In the genomic region with DNA sequence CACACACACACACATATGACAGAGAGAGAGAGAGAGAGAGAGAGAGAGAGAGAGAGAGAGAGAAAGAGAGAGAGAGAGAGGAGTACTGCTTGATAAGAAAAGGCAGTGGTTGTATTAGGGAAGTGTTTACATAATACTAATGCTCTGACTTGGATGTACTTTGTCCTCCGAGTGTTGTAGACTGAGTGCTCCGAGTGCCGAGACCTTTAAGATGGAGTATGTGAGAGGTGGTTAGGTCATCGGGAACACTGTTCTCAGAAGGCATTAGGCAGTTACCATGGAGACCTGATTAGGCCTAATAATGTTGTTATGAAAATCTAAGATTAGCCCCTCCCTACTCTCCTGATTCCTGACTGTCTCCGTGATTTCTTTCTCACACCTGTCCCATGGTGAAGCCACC, we compare ENCODE assay signal across 26 mouse cellular contexts.
"Had no signal": no experiment of that assay in that cellular context is flagged by ENCODE, and none has a peak within 500 bp of the region (broad histone marks: within the 10 kb centered on the region; RNA-seq: fewer than 3 reads in every experiment).

No protein-coding gene starts in this region.

- DNase-seq: gastrocnemius, postnatal 14 days; gastrocnemius, postnatal 36 days; heart, adult 11 months; heart, adult 2 months; heart, postnatal 14 days; heart, postnatal 36 days; kidney, adult 11 months; kidney, adult 2 months; kidney, adult 9 months; kidney, postnatal 25 days; kidney, postnatal 4 days; layer of hippocampus, postnatal 36 days; left cerebral cortex, postnatal 4 days had no signal

- H3K4me3 ChIP-seq: heart, adult 2 months; heart, embryonic 13.5 days; heart, embryonic 15.5 days; hindbrain, embryonic 13.5 days; hindbrain, embryonic 15.5 days; kidney, embryonic 15.5 days; layer of hippocampus, adult 2 months; limb, embryonic 13.5 days; limb, embryonic 15.5 days; liver, embryonic 12.5 days had no signal

- H3K27me3 ChIP-seq: heart, embryonic 15.5 days; hindbrain, embryonic 13.5 days; hindbrain, embryonic 15.5 days; kidney, embryonic 15.5 days; liver, embryonic 12.5 days had no signal

- H3K9me3 ChIP-seq: heart, embryonic 13.5 days; heart, embryonic 15.5 days; hindbrain, embryonic 13.5 days; hindbrain, embryonic 15.5 days; kidney, embryonic 15.5 days; limb, embryonic 13.5 days; limb, embryonic 15.5 days; liver, embryonic 12.5 days had no signal

- H3K9ac ChIP-seq: heart, embryonic 13.5 days; heart, embryonic 15.5 days; hindbrain, embryonic 13.5 days; hindbrain, embryonic 15.5 days; kidney, embryonic 15.5 days; limb, embryonic 13.5 days; limb, embryonic 15.5 days; liver, embryonic 12.5 days; liver, embryonic 14.5 days had no signal

- ATAC-seq: hindbrain, postnatal 0 days; liver, embryonic 12.5 days had no signal

- H3K36me3 ChIP-seq: heart, embryonic 13.5 days; heart, embryonic 15.5 days; hindbrain, embryonic 13.5 days; hindbrain, embryonic 15.5 days; kidney, embryonic 15.5 days; limb, embryonic 13.5 days; limb, embryonic 15.5 days; liver, embryonic 12.5 days had no signal

- H3K4me2 ChIP-seq: heart, embryonic 11.5 days; heart, embryonic 13.5 days; heart, embryonic 15.5 days; hindbrain, embryonic 13.5 days; hindbrain, embryonic 15.5 days; kidney, embryonic 15.5 days; limb, embryonic 13.5 days; limb, embryonic 15.5 days; liver, embryonic 12.5 days had no signal

- H3K27ac ChIP-seq: heart, adult 2 months; heart, embryonic 13.5 days; heart, embryonic 15.5 days; hindbrain, embryonic 13.5 days; hindbrain, embryonic 15.5 days; hindbrain, postnatal 0 days; kidney, embryonic 15.5 days; kidney, postnatal 0 days; layer of hippocampus, adult 2 months; limb, embryonic 13.5 days; limb, embryonic 15.5 days; liver, embryonic 12.5 days; liver, embryonic 14.5 days had no signal

- H3K4me1 ChIP-seq: heart, embryonic 15.5 days; hindbrain, embryonic 13.5 days; hindbrain, embryonic 15.5 days; limb, embryonic 13.5 days; limb, embryonic 15.5 days; liver, embryonic 12.5 days had no signal
